Mouse (Mus musculus) left cerebral cortex, adult 18-20 months (tissue): Measurements from ENCODE around the gene Evpl. TPM values are rescaled to one million over a fixed set of nuclear protein-coding genes. Genes with fewer than 3 reads are reported as not detected.

ENCODE experiments used
- DNase-seq, 2 experiments: peaks; one replicate each; pipeline ENCODE4 v3.0.0; 2021 to 2022; ENCODE audit warnings: low spot score in 2 of 2, mixed read lengths in 1 of 2
- total RNA-seq, 2 experiments: library from RNA; stranded (reverse); gene quantifications; 2 replicates each; pipeline ENCODE4 v1.2.3; 2021

The Evpl gene
- total RNA-seq, 2 experiments from 2014 or later, result 1.8 to 1.9 TPM

GRCm38 (mm10) chr11:116255982-116256675 lies 18.3 kb upstream of the Evpl start:
- peak in 1 of 2 experiments; percentile 21 for DNase-seq

GRCm38 (mm10) chr11:116255090-116255981 lies 17.5 kb upstream of the Evpl start:
- DNase-seq, result no peak

GRCm38 (mm10) chr11:116254627-116255026 lies 16.8 kb upstream of the Evpl start:
- peak; percentile 12 to 19 for DNase-seq

GRCm38 (mm10) chr11:116253076-116253600 lies 15.3 kb upstream of the Evpl start:
- no peak for DNase-seq

- no peak for DNase-seq
Measured at GRCm38 (mm10) chr11:116250898-116251297, 13.0 kb upstream of the Evpl start.

- no peak for DNase-seq
Measured at GRCm38 (mm10) chr11:116247502-116248222, 9.8 kb upstream of the Evpl start.

GRCm38 (mm10) chr11:116245616-116246015 lies 7.7 kb upstream of the Evpl start:
- DNase-seq, result no peak

GRCm38 (mm10) chr11:116244580-116244979 lies 6.7 kb upstream of the Evpl start:
- no peak for DNase-seq

- no peak for DNase-seq
Measured at GRCm38 (mm10) chr11:116241744-116242235, 3.9 kb upstream of the Evpl start.

- no peak for DNase-seq
Measured at GRCm38 (mm10) chr11:116239797-116240196, 1.9 kb upstream of the Evpl start.

GRCm38 (mm10) chr11:116234901-116235300 lies 3.0 kb downstream of the Evpl start:
- DNase-seq, result no peak

GRCm38 (mm10) chr11:116232427-116232826 lies 5.5 kb downstream of the Evpl start:
- no peak for DNase-seq

- no peak for DNase-seq
Measured at GRCm38 (mm10) chr11:116228699-116229098, 9.2 kb downstream of the Evpl start.

- DNase-seq, result peak; percentile 74 to 87
Measured at GRCm38 (mm10) chr11:116226414-116226813, 11.5 kb downstream of the Evpl start.

- DNase-seq, result no peak
Measured at GRCm38 (mm10) chr11:116222740-116223059, 15.2 kb downstream of the Evpl start.

- peak; percentile 31 to 39 for DNase-seq
Measured at GRCm38 (mm10) chr11:116221931-116222739, 15.7 kb downstream of the Evpl start.

GRCm38 (mm10) chr11:116219885-116220284 lies 18.0 kb downstream of the Evpl start:
- DNase-seq, result peak in 1 of 2 experiments; percentile 53

- peak; percentile 84 to 86 for DNase-seq
Measured at GRCm38 (mm10) chr11:116218737-116219400, 19.0 kb downstream of the Evpl start.

- no peak for DNase-seq
Measured at GRCm38 (mm10) chr11:116218263-116218662, 19.6 kb downstream of the Evpl start.

- no peak for DNase-seq
Measured at GRCm38 (mm10) chr11:116216549-116216948, 21.3 kb downstream of the Evpl start.
